In the genomic region with DNA sequence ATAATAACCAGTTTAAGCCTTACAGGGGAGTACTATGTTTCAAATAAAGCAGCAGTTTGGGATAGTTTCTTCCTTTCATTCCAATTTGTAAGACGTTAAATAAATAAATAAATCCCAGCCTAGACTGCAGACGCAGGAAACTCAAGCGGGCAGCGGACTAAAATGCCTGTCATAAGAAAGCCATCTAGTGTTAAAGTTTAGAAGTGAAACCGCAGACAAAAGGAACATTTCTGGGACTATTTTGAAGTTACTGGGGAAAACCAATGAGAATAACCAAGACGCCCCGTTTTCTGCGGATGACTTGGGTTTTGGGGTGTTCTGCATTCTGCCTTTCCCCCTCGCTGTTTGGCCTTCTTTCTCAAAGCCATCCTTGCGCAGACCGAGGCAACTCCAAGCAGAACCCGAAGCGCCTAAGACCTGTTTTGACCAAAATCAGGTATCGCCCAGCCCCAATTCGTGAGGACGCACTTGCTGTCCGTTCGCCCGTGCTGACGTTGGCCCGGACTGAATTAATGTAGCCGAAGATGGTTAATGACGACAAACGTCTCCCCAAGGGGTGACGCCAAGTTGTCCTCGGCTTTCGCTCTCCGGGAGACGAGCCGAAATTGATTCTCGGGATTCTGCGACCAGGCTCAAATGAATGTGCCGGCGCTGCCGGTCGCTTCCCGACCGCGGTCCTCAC, we compare ENCODE assay signal across 8 mouse cellular contexts. TPM values are rescaled to one million over a fixed set of nuclear protein-coding genes. Genes with fewer than 3 reads are reported as not detected.
DNase-seq lines count a peak whose midpoint lies in the region; ATAC-seq and TF ChIP-seq lines count a peak whose summit lies in the region.

No protein-coding gene starts in this region.

- peak overlapping the region; percentile 90 for H3K4me3 ChIP-seq in E14TG2a.4 (replicated peaks; ENCODE audit: low read length)
- H3K4me3 ChIP-seq in bone marrow, adult 2 months (replicated peaks; ENCODE audit: control insufficient read depth, low read depth, low read length): peak overlapping the region; percentile 88
- peak overlapping the region; percentile 84 for H3K4me3 ChIP-seq in forebrain, embryonic 10.5 days
- H3K4me3 ChIP-seq in lung, embryonic 15.5 days: peak overlapping the region; percentile 77
- peak overlapping the region; percentile 80 for H3K4me3 ChIP-seq in olfactory bulb, adult 2 months (ENCODE audit: insufficient read depth, low read depth, low read length)

- H3K9me3 ChIP-seq in E14TG2a.4 (ENCODE audit: low read length): no peaks in the 10 kb centered on the region
- no peaks in the 10 kb centered on the region; the same call in 1 of the 2 replicates for H3K9me3 ChIP-seq in forebrain, embryonic 10.5 days
- no peaks in the 10 kb centered on the region for H3K9me3 ChIP-seq in lung, embryonic 15.5 days

- peaks cover 9% of the 10 kb centered on the region; the same call in 1 of the 2 replicates for H3K27me3 ChIP-seq in E14TG2a.4 (ENCODE audit: insufficient read depth, low read length)
- H3K27me3 ChIP-seq in forebrain, embryonic 10.5 days (ENCODE audit: poor library complexity, severe bottlenecking): peaks cover 24% of the 10 kb centered on the region
- no peaks in the 10 kb centered on the region for H3K27me3 ChIP-seq in lung, embryonic 15.5 days

- peak; percentile 21; the same call in 1 of the 2 replicates for TF ChIP-seq CTCF in E14TG2a.4 (conservative IDR thresholded peaks at IDR 0.05; ENCODE audit: low read length)
- no peak for TF ChIP-seq CTCF in bone marrow, adult 2 months (IDR thresholded peaks at IDR 0.05; ENCODE audit: control insufficient read depth, insufficient read depth, low read length)
- TF ChIP-seq CTCF in olfactory bulb, adult 2 months (IDR thresholded peaks at IDR 0.05; ENCODE audit: insufficient read depth, low read depth, low read length): no peak

- WGBS in bone marrow, adult 2 months: under 1% methylated on average over 39 of the region's 39 CpGs
- WGBS in forebrain, embryonic 10.5 days: under 1% methylated on average over 39 of the region's 39 CpGs
- WGBS in lung, embryonic 15.5 days: under 1% methylated on average over 39 of the region's 39 CpGs
- WGBS in olfactory bulb, adult 2 months: under 1% methylated on average over 39 of the region's 39 CpGs

- TF ChIP-seq POLR2A in bone marrow, adult 2 months (IDR thresholded peaks at IDR 0.05; ENCODE audit: borderline replicate concordance, control insufficient read depth, low read depth, low read length): no peak
- TF ChIP-seq POLR2A in olfactory bulb, adult 2 months (IDR thresholded peaks at IDR 0.05; ENCODE audit: insufficient read depth, low read depth, low read length): no peak

- peaks cover 38% of the 10 kb centered on the region for H3K4me1 ChIP-seq in E14TG2a.4 (replicated peaks; ENCODE audit: low read depth, low read length)
- H3K4me1 ChIP-seq in bone marrow, adult 2 months (ENCODE audit: control insufficient read depth, insufficient read depth, low read length): no peaks in the 10 kb centered on the region
- peaks cover 49% of the 10 kb centered on the region for H3K4me1 ChIP-seq in forebrain, embryonic 10.5 days
- peaks cover 35% of the 10 kb centered on the region for H3K4me1 ChIP-seq in lung, embryonic 15.5 days
- peaks cover 6% of the 10 kb centered on the region for H3K4me1 ChIP-seq in olfactory bulb, adult 2 months (ENCODE audit: control insufficient read depth, insufficient read depth, low read length)

- peak; percentile 62 for DNase-seq in forebrain, embryonic 10.5 days (ENCODE audit: extremely low spot score, low spot score)
- DNase-seq in heart, postnatal 25 days (ENCODE audit: low spot score): peak; percentile 35
- peak; percentile 33 to 72 for DNase-seq in layer of hippocampus, adult 18-20 months (ENCODE audit: low spot score in 2 of 2)
- DNase-seq in ovary, postnatal 36 days (ENCODE audit: low spot score): no peak

- no peak for ATAC-seq in lung, embryonic 15.5 days (ENCODE audit: borderline replicate concordance, extremely low read depth, low FRiP score, low TSS enrichment)

- H3K4me2 ChIP-seq in lung, embryonic 15.5 days: peak overlapping the region; percentile 89

- intact Hi-C loops in heart, postnatal 25 days (cut with DNase I): loop anchor here (2.0 to 5.0 kb wide), 9 partner anchors 37 to 502 kb away; no protein-coding TSS in a partner anchor

- H3K9ac ChIP-seq in lung, embryonic 15.5 days: peak overlapping the region; percentile 72

- peak overlapping the region; percentile 83 for H3K27ac ChIP-seq in bone marrow, adult 2 months (ENCODE audit: control insufficient read depth, insufficient read depth, low read depth, low read length, poor library complexity)
- peak overlapping the region; percentile 92 for H3K27ac ChIP-seq in forebrain, embryonic 10.5 days
- peak overlapping the region; percentile 68 for H3K27ac ChIP-seq in lung, embryonic 15.5 days
- no peak overlapping the region for H3K27ac ChIP-seq in olfactory bulb, adult 2 months (ENCODE audit: insufficient read depth, low read depth, low read length)

- H3K36me3 ChIP-seq in E14TG2a.4 (ENCODE audit: insufficient read depth, low read length): no peaks in the 10 kb centered on the region
- no peaks in the 10 kb centered on the region for H3K36me3 ChIP-seq in forebrain, embryonic 10.5 days (replicated peaks)
- H3K36me3 ChIP-seq in lung, embryonic 15.5 days: no peaks in the 10 kb centered on the region

RNA-seq across cellular contexts. Expression of gene Sipa1l2, which starts 0.6 kb away (rescaled TPM):
- polyA plus RNA-seq in bone marrow, adult 2 months (2011; ENCODE audit: insufficient read depth, insufficient read length, low replicate concordance, missing spikeins): 2.4 and 6.7 TPM in 2 replicates
- polyA plus RNA-seq in forebrain, embryonic 10.5 days (2016; fragmentation: Nextera tagmentation; extraction: Ambion mirVana): 13.1 and 15.4 TPM in 2 replicates
- total RNA-seq in heart, postnatal 25 days (2021): 10 to 100 TPM; 43.7 to 44.8 TPM
- 10 to 100 TPM; 62.3 to 68.6 TPM for total RNA-seq in layer of hippocampus, adult 18-20 months (2021)
- 13.4 and 15.6 TPM in 2 replicates for polyA plus RNA-seq in lung, embryonic 15.5 days (2015; fragmentation: Nextera tagmentation; extraction: Ambion mirVana)
- polyA plus RNA-seq in olfactory bulb, adult 2 months (2012; ENCODE audit: insufficient read depth, insufficient read length, low replicate concordance, missing spikeins): 47.6 TPM in 1 of 2 replicates, not detected in the other
